Mouse (Mus musculus): ENCODE measurements at regions not wholly inside any gene's neighbourhood (a gene's known extent, or its start where the extent isn't known, plus 50 kb on each side); places are given as distances from the start of the nearest gene placed in this dataset.

DNA sequence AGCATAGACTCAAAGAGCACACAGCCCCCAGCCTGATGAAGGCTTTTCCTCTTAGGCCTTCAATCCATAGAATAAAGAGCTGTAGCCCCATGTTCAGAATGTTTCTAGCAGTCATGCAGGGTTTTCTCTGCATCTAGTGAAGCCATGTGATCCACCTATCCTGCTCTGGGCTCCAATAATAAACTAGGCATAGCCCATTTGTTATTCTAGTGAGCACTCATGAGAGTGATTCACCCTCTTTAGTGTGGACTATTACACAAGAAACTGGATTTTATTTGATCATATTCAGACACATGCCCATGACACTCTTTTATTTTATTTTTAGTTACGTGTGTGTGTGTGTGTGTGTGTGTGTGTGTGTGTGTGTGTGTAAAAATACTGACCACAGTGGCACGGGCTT, 468.7 kb downstream of the Prss52 start:
- TF ChIP-seq CTCF (IDR thresholded peaks at IDR 0.05; ENCODE audit: low read depth, low read length) (no peak), GATA1 (IDR thresholded peaks at IDR 0.05; ENCODE audit: borderline replicate concordance, low read length) (no peak), TAL1 (conservative IDR thresholded peaks at IDR 0.05; ENCODE audit: low read depth, low read length) (no peak), GATA2 (IDR thresholded peaks at IDR 0.05; ENCODE audit: borderline replicate concordance, low read depth, low read length) (no peak), POLR2AphosphoS5 (IDR thresholded peaks at IDR 0.05; ENCODE audit: insufficient replicate concordance, low read depth, low read length) (no peak)
- Histone ChIP-seq H3K36me3 (replicated peaks) (no peaks in the 10 kb centered on the region), H3K4me1 (ENCODE audit: insufficient read depth, low read depth, low read length) (no peaks in the 10 kb centered on the region), H3K9me3 (replicated peaks) (no peaks in the 10 kb centered on the region), H3K4me3 (ENCODE audit: low read depth, low read length) (no peak overlapping the region), H3K27me3 (ENCODE audit: insufficient read depth, low read length) (no peaks in the 10 kb centered on the region)
- ATAC-seq (ENCODE audit: extremely low read depth, insufficient number of reproducible peaks, low FRiP score, poor library complexity, severe bottlenecking) = no peak
- no peak for DNase-seq (ENCODE audit: low spot score)

DNA sequence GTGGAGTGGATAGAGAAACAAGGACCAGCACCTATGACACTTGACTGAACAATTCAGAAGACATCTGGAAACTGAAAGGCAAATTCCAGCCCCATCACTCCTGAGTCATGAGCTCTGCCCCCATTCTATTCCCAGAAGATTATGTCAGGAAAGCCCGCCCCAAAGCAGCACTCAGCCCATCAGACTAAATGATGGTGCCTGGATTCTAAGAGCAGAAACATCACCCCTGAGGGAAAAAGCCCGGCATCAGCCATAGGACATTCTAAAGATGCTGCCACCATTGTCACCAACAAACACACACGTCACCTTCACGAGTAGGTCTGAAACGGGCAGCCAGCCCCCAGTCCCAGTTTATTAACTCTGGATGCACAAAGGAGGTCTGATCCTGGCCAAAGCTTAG, 469.7 kb downstream of the Prss52 start:
- Histone ChIP-seq H3K4me1 (ENCODE audit: insufficient read depth, low read depth, low read length) (no peaks in the 10 kb centered on the region), H3K4me3 (ENCODE audit: low read depth, low read length) (no peak overlapping the region), H3K27me3 (ENCODE audit: insufficient read depth, low read length) (no peaks in the 10 kb centered on the region), H3K36me3 (replicated peaks) (no peaks in the 10 kb centered on the region), H3K9me3 (replicated peaks) (no peaks in the 10 kb centered on the region)
- ATAC-seq (ENCODE audit: extremely low read depth, insufficient number of reproducible peaks, low FRiP score, poor library complexity, severe bottlenecking) = no peak
- DNase-seq (ENCODE audit: low spot score) = no peak
- TF ChIP-seq GATA2 (IDR thresholded peaks at IDR 0.05; ENCODE audit: borderline replicate concordance, low read depth, low read length) = no peak
- no peak for TF ChIP-seq TAL1 (conservative IDR thresholded peaks at IDR 0.05; ENCODE audit: low read depth, low read length)
- no peak for TF ChIP-seq POLR2AphosphoS5 (IDR thresholded peaks at IDR 0.05; ENCODE audit: insufficient replicate concordance, low read depth, low read length)

DNA sequence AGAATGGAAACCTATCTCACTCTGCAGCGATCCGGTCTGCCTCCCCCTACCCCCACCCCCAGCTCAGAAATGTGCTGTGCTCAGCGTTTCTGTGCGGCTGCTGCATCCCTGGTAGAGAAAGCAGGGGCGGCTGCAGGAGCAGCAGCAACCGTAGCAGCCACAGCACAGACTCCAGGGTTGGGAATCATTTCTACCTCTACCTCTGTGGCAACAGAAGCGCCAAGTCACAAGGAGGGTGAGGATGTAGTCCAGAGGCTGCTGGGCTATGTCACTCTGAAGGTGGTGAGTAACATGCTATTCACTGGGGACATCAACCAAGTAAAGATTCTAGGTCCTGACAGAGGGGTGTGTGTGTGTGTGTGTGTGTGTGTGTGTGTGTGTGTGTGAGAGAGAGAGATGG, 470.2 kb downstream of the Prss52 start:
- H3K4me1 ChIP-seq (ENCODE audit: insufficient read depth, low read depth, low read length) = no peaks in the 10 kb centered on the region
- no peak for DNase-seq (ENCODE audit: low spot score)
- no peaks in the 10 kb centered on the region for H3K36me3 ChIP-seq (replicated peaks)
- TF ChIP-seq POLR2AphosphoS5 (IDR thresholded peaks at IDR 0.05; ENCODE audit: insufficient replicate concordance, low read depth, low read length) (no peak), GATA2 (IDR thresholded peaks at IDR 0.05; ENCODE audit: borderline replicate concordance, low read depth, low read length) (no peak), GATA1 (IDR thresholded peaks at IDR 0.05; ENCODE audit: borderline replicate concordance, low read length) (no peak), CTCF (IDR thresholded peaks at IDR 0.05; ENCODE audit: low read depth, low read length) (no peak), TAL1 (conservative IDR thresholded peaks at IDR 0.05; ENCODE audit: low read depth, low read length) (no peak)
- no peak overlapping the region for H3K4me3 ChIP-seq (ENCODE audit: low read depth, low read length)
- no peak for ATAC-seq (ENCODE audit: extremely low read depth, insufficient number of reproducible peaks, low FRiP score, poor library complexity, severe bottlenecking)
- no peaks in the 10 kb centered on the region for H3K27me3 ChIP-seq (ENCODE audit: insufficient read depth, low read length)
- H3K9me3 ChIP-seq (replicated peaks) = no peaks in the 10 kb centered on the region

DNA sequence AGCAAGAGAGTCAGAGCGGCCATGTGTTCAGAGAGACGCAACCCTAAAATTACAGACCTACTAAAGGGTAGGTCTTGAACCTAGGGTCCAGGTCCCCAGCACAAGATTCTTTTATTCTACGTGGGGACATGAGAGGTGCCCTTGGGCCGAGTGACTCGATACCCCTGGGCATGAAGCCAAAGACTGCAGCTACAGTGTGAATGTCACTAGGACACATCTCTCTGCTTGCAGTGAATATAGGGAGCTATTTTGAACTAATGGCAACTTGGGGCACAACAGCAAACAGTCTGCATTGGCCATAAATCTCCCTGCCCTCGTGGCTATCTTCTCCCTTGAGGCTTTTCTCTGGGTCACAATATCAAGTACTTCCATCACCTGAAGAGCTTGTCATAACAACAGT, 470.7 kb downstream of the Prss52 start:
- Histone ChIP-seq H3K9me3 (replicated peaks) (no peaks in the 10 kb centered on the region), H3K36me3 (replicated peaks) (no peaks in the 10 kb centered on the region), H3K4me3 (ENCODE audit: low read depth, low read length) (no peak overlapping the region), H3K27me3 (ENCODE audit: insufficient read depth, low read length) (no peaks in the 10 kb centered on the region), H3K4me1 (ENCODE audit: insufficient read depth, low read depth, low read length) (no peaks in the 10 kb centered on the region)
- DNase-seq (ENCODE audit: low spot score) (no peak), ATAC-seq (ENCODE audit: extremely low read depth, insufficient number of reproducible peaks, low FRiP score, poor library complexity, severe bottlenecking) (no peak)
- TF ChIP-seq GATA1 (IDR thresholded peaks at IDR 0.05; ENCODE audit: borderline replicate concordance, low read length) = no peak
- no peak for TF ChIP-seq GATA2 (IDR thresholded peaks at IDR 0.05; ENCODE audit: borderline replicate concordance, low read depth, low read length)
- no peak for TF ChIP-seq CTCF (IDR thresholded peaks at IDR 0.05; ENCODE audit: low read depth, low read length)
- no peak for TF ChIP-seq POLR2AphosphoS5 (IDR thresholded peaks at IDR 0.05; ENCODE audit: insufficient replicate concordance, low read depth, low read length)
- no peak for TF ChIP-seq TAL1 (conservative IDR thresholded peaks at IDR 0.05; ENCODE audit: low read depth, low read length)

DNA sequence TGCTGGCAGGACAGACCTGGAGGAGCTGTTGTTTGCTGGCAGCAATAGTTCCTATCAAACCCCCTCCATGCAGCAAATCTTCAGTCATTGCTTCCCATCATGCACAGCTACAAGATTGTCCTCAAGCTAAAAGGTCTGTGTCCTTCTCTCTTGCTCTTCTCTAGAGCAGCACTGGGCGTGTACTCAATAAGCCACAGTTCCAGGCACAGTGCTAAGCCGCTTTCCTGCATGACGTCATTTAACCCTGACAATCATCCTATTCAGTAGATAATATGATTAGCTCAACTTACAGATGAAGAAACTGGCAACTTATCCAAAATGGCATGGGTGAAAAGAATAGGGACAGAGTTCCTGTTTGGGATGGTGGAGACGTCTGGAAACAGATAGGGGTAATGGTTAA, 471.9 kb downstream of the Prss52 start:
- no peaks in the 10 kb centered on the region for H3K9me3 ChIP-seq (replicated peaks)
- TF ChIP-seq TAL1 (conservative IDR thresholded peaks at IDR 0.05; ENCODE audit: low read depth, low read length) (no peak), CTCF (IDR thresholded peaks at IDR 0.05; ENCODE audit: low read depth, low read length) (no peak), GATA2 (IDR thresholded peaks at IDR 0.05; ENCODE audit: borderline replicate concordance, low read depth, low read length) (no peak), GATA1 (IDR thresholded peaks at IDR 0.05; ENCODE audit: borderline replicate concordance, low read length) (no peak), POLR2AphosphoS5 (IDR thresholded peaks at IDR 0.05; ENCODE audit: insufficient replicate concordance, low read depth, low read length) (no peak)
- ATAC-seq (ENCODE audit: extremely low read depth, insufficient number of reproducible peaks, low FRiP score, poor library complexity, severe bottlenecking) (no peak), DNase-seq (ENCODE audit: low spot score) (no peak)
- no peak overlapping the region for H3K4me3 ChIP-seq (ENCODE audit: low read depth, low read length)
- H3K36me3 ChIP-seq (replicated peaks) = no peaks in the 10 kb centered on the region
- no peaks in the 10 kb centered on the region for H3K27me3 ChIP-seq (ENCODE audit: insufficient read depth, low read length)
- no peaks in the 10 kb centered on the region for H3K4me1 ChIP-seq (ENCODE audit: insufficient read depth, low read depth, low read length)

DNA sequence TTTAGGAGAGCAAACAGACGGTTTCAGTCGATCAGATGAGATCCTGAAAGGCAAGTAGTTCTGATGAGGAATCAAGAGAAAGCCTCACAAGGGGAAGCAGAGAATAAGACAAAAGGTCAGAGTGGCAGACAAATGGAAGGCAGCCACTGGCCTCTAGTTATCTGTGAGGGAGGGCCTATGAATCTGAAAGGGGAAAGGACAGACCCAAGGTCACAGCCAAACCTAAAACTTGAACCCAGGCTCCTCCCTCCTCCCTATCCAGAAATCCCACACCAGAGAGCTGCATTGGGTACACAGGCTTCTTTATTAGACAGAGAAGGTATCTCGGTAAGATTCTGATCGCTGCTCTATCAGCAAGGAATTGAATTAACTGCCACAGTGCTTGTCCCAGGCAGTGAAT, 476.0 kb downstream of the Prss52 start:
- DNase-seq (ENCODE audit: low spot score) (no peak), ATAC-seq (ENCODE audit: extremely low read depth, insufficient number of reproducible peaks, low FRiP score, poor library complexity, severe bottlenecking) (no peak)
- Histone ChIP-seq H3K4me3 (ENCODE audit: low read depth, low read length) (no peak overlapping the region), H3K9me3 (replicated peaks) (no peaks in the 10 kb centered on the region), H3K36me3 (replicated peaks) (no peaks in the 10 kb centered on the region), H3K4me1 (ENCODE audit: insufficient read depth, low read depth, low read length) (no peaks in the 10 kb centered on the region), H3K27me3 (ENCODE audit: insufficient read depth, low read length) (no peaks in the 10 kb centered on the region)
- TF ChIP-seq TAL1 (conservative IDR thresholded peaks at IDR 0.05; ENCODE audit: low read depth, low read length) (no peak), GATA1 (IDR thresholded peaks at IDR 0.05; ENCODE audit: borderline replicate concordance, low read length) (no peak), GATA2 (IDR thresholded peaks at IDR 0.05; ENCODE audit: borderline replicate concordance, low read depth, low read length) (no peak), CTCF (IDR thresholded peaks at IDR 0.05; ENCODE audit: low read depth, low read length) (no peak), POLR2AphosphoS5 (IDR thresholded peaks at IDR 0.05; ENCODE audit: insufficient replicate concordance, low read depth, low read length) (no peak)

DNA sequence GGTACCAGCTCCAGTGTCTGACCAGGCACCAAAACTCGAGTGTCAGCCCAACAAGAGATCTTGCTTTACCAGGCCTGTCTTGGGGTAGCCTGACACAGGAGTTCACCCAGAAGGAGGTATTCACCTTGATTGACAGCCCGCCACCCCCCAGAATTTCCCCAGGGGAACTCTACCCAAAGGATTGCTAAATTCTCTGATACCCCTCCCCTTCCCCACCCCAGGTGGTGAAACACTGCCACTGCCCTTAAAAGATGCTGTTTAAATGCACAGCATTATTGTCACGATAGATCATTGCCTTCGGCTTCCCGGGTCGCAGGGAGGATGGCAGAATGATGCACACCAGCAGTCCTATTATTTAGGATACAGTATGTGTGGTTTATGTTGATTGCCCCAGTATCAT, 476.8 kb downstream of the Prss52 start:
- Histone ChIP-seq H3K4me3 (ENCODE audit: low read depth, low read length) (no peak overlapping the region), H3K36me3 (replicated peaks) (no peaks in the 10 kb centered on the region), H3K27me3 (ENCODE audit: insufficient read depth, low read length) (peaks cover 2% of the 10 kb centered on the region; the same call in 1 of the 2 replicates), H3K4me1 (ENCODE audit: insufficient read depth, low read depth, low read length) (no peaks in the 10 kb centered on the region), H3K9me3 (replicated peaks) (no peaks in the 10 kb centered on the region)
- TF ChIP-seq CTCF (IDR thresholded peaks at IDR 0.05; ENCODE audit: low read depth, low read length) (no peak), GATA2 (IDR thresholded peaks at IDR 0.05; ENCODE audit: borderline replicate concordance, low read depth, low read length) (no peak), POLR2AphosphoS5 (IDR thresholded peaks at IDR 0.05; ENCODE audit: insufficient replicate concordance, low read depth, low read length) (no peak), GATA1 (IDR thresholded peaks at IDR 0.05; ENCODE audit: borderline replicate concordance, low read length) (no peak), TAL1 (conservative IDR thresholded peaks at IDR 0.05; ENCODE audit: low read depth, low read length) (no peak)
- DNase-seq (ENCODE audit: low spot score) (no peak), ATAC-seq (ENCODE audit: extremely low read depth, insufficient number of reproducible peaks, low FRiP score, poor library complexity, severe bottlenecking) (no peak)
